Mouse (Mus musculus): ENCODE results near the gene Jade1. TPM values are rescaled to one million over a fixed set of nuclear protein-coding genes. Genes with fewer than 3 reads are reported as not detected.

The Jade1 gene
- polyA plus RNA-seq, 1 experiment from 2014 or later, result 22.1 TPM

- ATAC-seq (ENCODE audit: low FRiP score, low TSS enrichment), result peak; percentile 49; the same call in 1 of the 2 replicates
- Histone ChIP-seq H3K4me3 (ENCODE audit: low read length) (no peak overlapping the region), H3K36me3 (ENCODE audit: control insufficient read depth, insufficient read depth, low read length) (peaks cover 13% of the 10 kb centered on the region; the same call in 1 of the 2 replicates), H3K27me3 (ENCODE audit: control insufficient read depth, insufficient read depth, low read length) (no peaks in the 10 kb centered on the region), H3K4me1 (ENCODE audit: control insufficient read depth, insufficient read depth, low read length) (no peaks in the 10 kb centered on the region), H3K9ac (ENCODE audit: low read depth, low read length) (no peak overlapping the region), H3K4me2 (replicated peaks; ENCODE audit: low read depth, low read length) (no peak overlapping the region), H3K9me3 (ENCODE audit: control insufficient read depth, low read length) (no peaks in the 10 kb centered on the region), H3K27ac (ENCODE audit: low read depth, low read length) (no peak overlapping the region)
- 90% methylated on average over 3 of the region's 3 CpGs for WGBS
Observed at GRCm38 (mm10) chr3:41618488-41618887, 63.0 kb downstream of the Jade1 start.

- H3K4me2 ChIP-seq (replicated peaks; ENCODE audit: low read depth, low read length), result no peak overlapping the region
- WGBS, result 82% methylated on average over 7 of the region's 7 CpGs
- ATAC-seq (ENCODE audit: low FRiP score, low TSS enrichment), result no peak
- no peak overlapping the region for H3K4me3 ChIP-seq (ENCODE audit: low read length)
- 0 out of 2 replicates have a peak, but pooled peaks cover 3% of the 10 kb centered on the region for H3K36me3 ChIP-seq (ENCODE audit: control insufficient read depth, insufficient read depth, low read length)
- H3K4me1 ChIP-seq (ENCODE audit: control insufficient read depth, insufficient read depth, low read length), result no peaks in the 10 kb centered on the region
- no peaks in the 10 kb centered on the region for H3K9me3 ChIP-seq (ENCODE audit: control insufficient read depth, low read length)
- no peaks in the 10 kb centered on the region for H3K27me3 ChIP-seq (ENCODE audit: control insufficient read depth, insufficient read depth, low read length)
- no peak overlapping the region for H3K27ac ChIP-seq (ENCODE audit: low read depth, low read length)
- H3K9ac ChIP-seq (ENCODE audit: low read depth, low read length), result no peak overlapping the region
Observed at GRCm38 (mm10) chr3:41620971-41621370, 65.4 kb downstream of the Jade1 start.

- 97% methylated on average over 1 of the region's 1 CpGs for WGBS
- no peaks in the 10 kb centered on the region for H3K27me3 ChIP-seq (ENCODE audit: control insufficient read depth, insufficient read depth, low read length)
- H3K27ac ChIP-seq (ENCODE audit: low read depth, low read length), result no peak overlapping the region
- H3K4me2 ChIP-seq (replicated peaks; ENCODE audit: low read depth, low read length), result no peak overlapping the region
- H3K9ac ChIP-seq (ENCODE audit: low read depth, low read length), result no peak overlapping the region
- no peaks in the 10 kb centered on the region for H3K4me1 ChIP-seq (ENCODE audit: control insufficient read depth, insufficient read depth, low read length)
- peaks cover 5% of the 10 kb centered on the region; the same call in 1 of the 2 replicates for H3K36me3 ChIP-seq (ENCODE audit: control insufficient read depth, insufficient read depth, low read length)
- ATAC-seq (ENCODE audit: low FRiP score, low TSS enrichment), result no peak
- no peak overlapping the region for H3K4me3 ChIP-seq (ENCODE audit: low read length)
- no peaks in the 10 kb centered on the region for H3K9me3 ChIP-seq (ENCODE audit: control insufficient read depth, low read length)
Observed at GRCm38 (mm10) chr3:41655642-41656041, 100.1 kb downstream of the Jade1 start.

Other genes starting within 250 kb of the Jade1 start
- gene Sclt1, start 186.8 kb downstream of the Jade1 start, polyA plus RNA-seq (2014; fragmentation: Nextera tagmentation; extraction: Ambion mirVana), result 28.2 and 29.7 TPM in 2 replicates
- 17.6 and 20.1 TPM in 2 replicates for gene D3Ertd751e, start 186.9 kb downstream of the Jade1 start, polyA plus RNA-seq (2014; fragmentation: Nextera tagmentation; extraction: Ambion mirVana)